Mouse (Mus musculus) kidney, adult 9 months (tissue): ENCODE data around the gene Tcp10a.
"Not testable (repeated sequence)": the region's sequence is repeated elsewhere in the genome, so short reads cannot be mapped to it uniquely, and the experiment has no call there.

Experiments
- DNase-seq: peaks from one replicate; pipeline ENCODE4 v3.0.0; 2022

The Tcp10a gene

GRCm38 (mm10) chr17:7371879-7372278 is 47.4 kb downstream of the Tcp10a start, which contains the start of gene Gm49630:
Gene Gm49630, minus strand, starts transcription at chr17:7371979.
- not testable (repeated sequence) for DNase-seq

- DNase-seq, result not testable (repeated sequence)
These were observed 52.7 kb downstream of the Tcp10a start for GRCm38 (mm10) chr17:7376951-7377700.

GRCm38 (mm10) chr17:7377907-7378306 is 53.5 kb downstream of the Tcp10a start:
- not testable (repeated sequence) for DNase-seq

GRCm38 (mm10) chr17:7382711-7383110 is 58.3 kb downstream of the Tcp10a start:
- DNase-seq, result not testable (repeated sequence)

- DNase-seq, result not testable (repeated sequence)
These were observed 59.0 kb downstream of the Tcp10a start for GRCm38 (mm10) chr17:7383167-7384143.

GRCm38 (mm10) chr17:7385364-7385763 is 60.9 kb downstream of the Tcp10a start, which contains the start of gene Unc93a2:
Gene Unc93a2, minus strand, starts transcription at chr17:7385464.
- DNase-seq, result not testable (repeated sequence)

GRCm38 (mm10) chr17:7386016-7386415 is 61.6 kb downstream of the Tcp10a start:
- DNase-seq, result not testable (repeated sequence)

GRCm38 (mm10) chr17:7388341-7388957 is 64.0 kb downstream of the Tcp10a start:
- DNase-seq, result not testable (repeated sequence)

- DNase-seq, result not testable (repeated sequence)
These were observed 64.5 kb downstream of the Tcp10a start for GRCm38 (mm10) chr17:7388958-7389356.

GRCm38 (mm10) chr17:7389898-7390297 is 65.5 kb downstream of the Tcp10a start:
- not testable (repeated sequence) for DNase-seq

- DNase-seq, result not testable (repeated sequence)
These were observed 70.7 kb downstream of the Tcp10a start for GRCm38 (mm10) chr17:7395116-7395515.
